Mouse (Mus musculus): ENCODE data around the gene Cdh4. TPM values are rescaled to one million over a fixed set of nuclear protein-coding genes. Genes with fewer than 3 reads are reported as not detected.

Cdh4 gene
- total RNA-seq, 2 experiments from 2014 or later, result 4.5 to 7.7 TPM

GRCm38 (mm10) chr2:179721534-179722516 is 279.6 kb downstream of the Cdh4 start:
- DNase-seq (ENCODE audit: low spot score in 2 of 2), result no peak

- no peak for DNase-seq (ENCODE audit: low spot score in 2 of 2)
Measured at GRCm38 (mm10) chr2:179722776-179723386, 280.6 kb downstream of the Cdh4 start.

- no peak for DNase-seq (ENCODE audit: low spot score in 2 of 2)
Measured at GRCm38 (mm10) chr2:179723401-179723800, 281.2 kb downstream of the Cdh4 start.

- DNase-seq (ENCODE audit: low spot score in 2 of 2), result no peak
Measured at GRCm38 (mm10) chr2:179729002-179729401, 286.8 kb downstream of the Cdh4 start.

GRCm38 (mm10) chr2:179729802-179730201 is 287.6 kb downstream of the Cdh4 start:
- DNase-seq (ENCODE audit: low spot score in 2 of 2), result no peak

GRCm38 (mm10) chr2:179733141-179733831 is 291.1 kb downstream of the Cdh4 start:
- DNase-seq (ENCODE audit: low spot score in 2 of 2), result no peak

- DNase-seq (ENCODE audit: low spot score in 2 of 2), result no peak
Measured at GRCm38 (mm10) chr2:179742419-179742818, 300.2 kb downstream of the Cdh4 start.

- DNase-seq (ENCODE audit: low spot score in 2 of 2), result no peak
Measured at GRCm38 (mm10) chr2:179742828-179743227, 300.6 kb downstream of the Cdh4 start.

- no peak for DNase-seq (ENCODE audit: low spot score in 2 of 2)
Measured at GRCm38 (mm10) chr2:179746491-179746890, 304.3 kb downstream of the Cdh4 start.

- no peak for DNase-seq (ENCODE audit: low spot score in 2 of 2)
Measured at GRCm38 (mm10) chr2:179749399-179749798, 307.2 kb downstream of the Cdh4 start.

- DNase-seq (ENCODE audit: low spot score in 2 of 2), result no peak
Measured at GRCm38 (mm10) chr2:179753811-179754210, 311.6 kb downstream of the Cdh4 start.

GRCm38 (mm10) chr2:179754776-179755175 is 312.5 kb downstream of the Cdh4 start:
- no peak for DNase-seq (ENCODE audit: low spot score in 2 of 2)

GRCm38 (mm10) chr2:179761718-179762441 is 319.6 kb downstream of the Cdh4 start:
- DNase-seq (ENCODE audit: low spot score in 2 of 2), result no peak

GRCm38 (mm10) chr2:179762521-179763305 is 320.5 kb downstream of the Cdh4 start:
- DNase-seq (ENCODE audit: low spot score in 2 of 2), result no peak

- DNase-seq (ENCODE audit: low spot score in 2 of 2), result no peak
Measured at GRCm38 (mm10) chr2:179764460-179764859, 322.2 kb downstream of the Cdh4 start.

- DNase-seq (ENCODE audit: low spot score in 2 of 2), result no peak
Measured at GRCm38 (mm10) chr2:179766664-179767526, 324.7 kb downstream of the Cdh4 start.

GRCm38 (mm10) chr2:179767527-179767849 is 325.3 kb downstream of the Cdh4 start:
- DNase-seq (ENCODE audit: low spot score in 2 of 2), result no peak

- peak; percentile 58 to 80 for DNase-seq (ENCODE audit: low spot score in 2 of 2)
Measured at GRCm38 (mm10) chr2:179769137-179769536, 326.9 kb downstream of the Cdh4 start.

GRCm38 (mm10) chr2:179769943-179770342 is 327.7 kb downstream of the Cdh4 start:
- DNase-seq (ENCODE audit: low spot score in 2 of 2), result no peak
